Mouse (Mus musculus) R1 (cell line): ENCODE measurements at regions not wholly inside any gene's neighbourhood (a gene's known extent, or its start where the extent isn't known, plus 50 kb on each side); places are given as distances from the start of the nearest gene placed in this dataset.

Experiments used
- DNase-seq: peaks from one replicate; pipeline ENCODE4 v3.0.0-alpha.2; 2018; ENCODE audit warnings: low read depth, low spot score

DNA sequence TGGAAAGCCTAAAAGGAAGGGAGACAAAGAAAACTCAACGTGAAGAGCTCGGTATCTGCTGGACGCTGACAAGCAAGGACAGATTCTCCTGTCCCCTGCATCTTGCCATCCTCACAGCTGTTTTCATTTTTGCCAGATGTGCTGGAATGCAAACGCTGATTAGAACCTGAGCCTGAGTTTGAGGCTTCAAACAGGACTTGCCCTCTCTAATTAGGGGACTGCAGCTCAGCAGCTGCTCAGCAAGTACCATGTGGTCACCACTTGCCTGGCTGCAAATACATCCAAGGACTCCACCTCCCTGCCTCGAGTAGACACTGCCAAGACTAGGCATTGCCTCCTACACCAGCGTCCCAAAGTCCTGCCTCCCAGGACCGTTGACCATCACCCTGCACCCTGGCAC lies 140.7 kb downstream of the Cdc5l start:
- no peak for DNase-seq

DNA sequence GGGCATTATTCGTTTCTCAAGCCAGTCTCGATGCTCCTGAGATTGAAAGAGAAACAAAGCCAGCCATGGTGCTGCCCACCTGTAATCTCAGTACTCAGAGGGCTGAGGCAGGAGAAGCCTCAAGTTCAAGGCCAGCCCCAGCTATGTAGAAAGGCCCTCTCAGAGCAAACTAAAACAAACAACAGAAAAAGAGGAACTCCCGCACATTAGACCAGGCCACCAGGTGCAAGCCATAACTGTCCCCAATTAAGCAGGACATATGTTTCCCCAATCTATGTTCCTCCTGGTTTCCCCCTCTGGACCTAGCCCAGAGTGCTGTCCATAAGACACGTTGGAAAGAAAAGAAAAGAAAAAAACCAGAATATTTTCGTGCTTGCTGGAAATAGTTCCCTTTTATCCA lies 142.5 kb downstream of the Cdc5l start:
- no peak for DNase-seq

DNA sequence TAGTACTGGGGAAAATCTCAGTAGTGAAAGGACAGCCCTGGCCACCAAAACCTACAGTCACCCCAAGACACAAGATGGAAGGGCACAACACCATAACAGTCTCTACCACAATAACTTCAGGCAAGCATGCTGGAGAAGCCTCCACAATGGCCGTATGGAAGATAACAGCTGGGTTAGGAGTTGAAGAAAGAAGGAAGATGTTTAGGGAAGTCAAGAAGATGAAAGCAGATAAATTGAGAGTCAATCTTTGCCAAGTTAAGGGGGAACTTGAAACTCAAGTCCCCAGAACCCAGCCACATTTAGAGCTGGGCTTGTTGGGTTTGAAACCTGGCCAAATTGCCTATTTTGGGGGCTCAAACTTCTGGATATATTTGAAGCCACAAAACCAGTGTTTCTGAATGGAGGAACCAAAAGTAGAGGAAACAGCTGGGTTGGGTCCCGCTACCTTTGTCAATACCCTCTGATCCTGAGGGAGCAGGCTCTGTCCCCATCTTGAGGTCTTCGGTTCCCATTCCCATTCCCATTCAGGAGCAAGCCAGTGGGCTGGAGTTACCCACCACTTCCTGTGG lies 147.8 kb downstream of the Cdc5l start:
- DNase-seq: no peak

DNA sequence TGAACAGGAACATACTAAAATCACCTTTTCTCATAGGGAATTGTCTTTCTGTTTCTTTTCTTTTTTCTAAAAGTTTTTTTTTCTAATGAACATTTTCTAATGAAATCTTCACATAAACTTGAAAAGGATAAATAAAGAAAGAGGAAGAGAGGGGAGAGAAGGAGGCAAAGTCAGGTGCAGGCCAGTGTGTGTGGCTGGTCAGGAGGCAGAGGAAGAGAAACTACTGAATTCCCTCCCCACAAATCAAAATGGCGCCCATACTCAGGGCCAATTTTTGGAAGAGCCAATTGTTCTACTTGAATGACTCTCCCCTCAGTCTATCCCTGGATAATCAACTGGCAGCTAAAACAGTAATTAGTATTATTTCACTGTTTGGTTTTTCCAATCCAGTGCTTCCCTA lies 152.0 kb downstream of the Cdc5l start:
- no peak for DNase-seq

DNA sequence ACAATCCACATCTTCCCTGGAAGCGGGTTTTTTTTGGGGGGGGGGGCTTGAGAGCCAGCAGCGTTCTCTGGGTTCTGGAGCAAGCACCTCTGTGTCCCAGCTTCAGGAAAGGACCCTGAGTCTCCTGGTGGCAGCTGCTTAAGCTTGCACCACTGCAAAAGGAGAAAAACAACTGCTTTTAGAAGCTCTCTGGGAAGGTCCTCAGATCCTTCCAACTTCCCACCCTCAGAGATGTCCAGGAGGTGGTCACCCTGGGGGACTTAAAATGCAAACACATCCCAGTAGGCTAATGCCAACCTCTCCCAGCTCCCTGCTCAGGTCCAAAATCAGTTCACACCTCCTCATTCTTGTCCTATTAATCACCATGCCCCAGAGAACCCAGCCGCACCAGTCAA lies 153.7 kb downstream of the Cdc5l start:
- no peak for DNase-seq

DNA sequence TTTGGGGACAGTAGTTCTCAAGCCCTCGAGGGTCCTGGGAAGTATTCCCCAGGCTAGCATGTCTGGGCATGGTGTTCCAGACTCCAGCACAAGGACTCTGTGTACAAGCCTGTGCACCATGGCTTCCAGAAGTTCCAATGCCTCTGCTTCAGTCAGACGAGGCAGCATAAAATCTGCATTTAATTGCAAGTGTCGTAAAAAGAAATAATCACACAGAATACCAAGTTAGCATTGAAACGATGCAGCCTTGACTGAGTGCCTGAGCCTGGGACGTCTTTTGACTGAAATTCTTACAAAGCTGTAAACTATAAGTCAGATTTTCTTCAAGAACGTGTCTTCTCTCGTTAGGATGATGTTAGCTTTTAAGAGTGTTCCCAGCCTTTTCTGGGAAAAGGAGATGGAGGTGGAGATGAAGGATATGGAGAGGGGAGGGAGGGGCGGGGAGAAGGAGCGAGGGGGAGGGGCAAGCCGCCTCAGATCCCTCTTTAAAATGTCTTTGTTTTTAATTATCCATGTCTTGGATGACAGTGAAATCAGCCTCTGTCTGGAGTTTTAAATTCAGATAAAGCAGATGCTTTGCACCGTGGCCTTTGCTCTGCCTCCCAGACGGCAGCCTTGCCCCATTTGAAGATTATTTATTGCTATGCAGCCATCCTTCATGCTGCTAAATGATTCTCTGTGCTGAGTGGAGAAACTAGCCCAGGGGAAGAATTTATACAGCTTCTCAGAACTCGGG lies 154.3 kb downstream of the Cdc5l start:
- no peak for DNase-seq

DNA sequence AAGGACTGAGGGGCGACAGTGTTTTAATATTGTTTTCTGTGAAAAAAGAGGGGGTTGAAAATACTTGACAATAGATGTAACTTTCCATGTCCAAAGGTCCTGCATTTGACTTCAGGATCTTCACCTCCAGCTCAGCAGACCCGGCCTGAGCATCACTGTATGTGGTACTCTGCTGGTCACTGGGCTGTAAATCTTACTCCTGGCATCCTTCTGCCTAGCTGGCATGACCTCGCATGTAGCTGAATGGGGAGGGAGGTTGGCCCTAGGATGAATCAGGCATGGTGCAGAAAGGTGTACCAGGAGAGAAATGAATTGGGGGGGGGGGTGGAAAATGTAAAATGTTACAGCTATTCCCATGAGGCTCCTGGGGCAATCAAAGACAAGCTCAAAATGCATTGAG lies 156.0 kb downstream of the Cdc5l start:
- no peak for DNase-seq

DNA sequence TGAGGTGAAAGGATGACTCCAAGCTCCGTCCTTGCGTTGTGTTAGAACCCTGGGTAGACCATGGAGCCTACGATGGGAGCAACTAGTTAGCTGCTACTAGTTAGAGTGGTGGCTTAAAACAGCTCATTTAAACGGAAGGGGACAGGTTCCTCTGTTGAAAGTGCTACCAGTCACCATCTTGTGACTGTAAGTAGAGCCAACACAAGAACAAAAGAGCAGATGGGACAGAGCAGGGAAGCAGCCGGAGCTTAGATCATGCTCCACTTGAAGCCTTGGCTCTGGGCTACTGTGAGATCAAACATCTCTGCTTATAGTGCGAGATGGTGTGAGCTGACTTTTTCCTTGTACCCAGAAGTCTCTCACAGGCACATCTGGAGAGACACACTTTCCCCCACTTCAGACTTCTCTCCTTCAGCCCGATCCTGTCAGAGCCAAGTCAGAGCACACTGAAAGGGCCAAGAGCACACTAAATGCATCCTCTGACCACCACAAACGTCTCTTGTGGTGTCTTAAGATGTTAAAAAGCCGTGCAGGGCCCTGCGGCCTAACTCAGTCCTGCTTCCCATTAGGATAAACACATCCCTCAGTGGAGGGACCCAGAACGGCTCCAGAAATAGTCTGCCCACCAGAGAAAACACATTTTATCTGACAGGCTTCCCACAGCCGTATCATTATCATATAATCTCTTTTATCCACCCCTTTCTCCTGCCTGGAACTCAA lies 156.7 kb downstream of the Cdc5l start:
- DNase-seq: no peak

DNA sequence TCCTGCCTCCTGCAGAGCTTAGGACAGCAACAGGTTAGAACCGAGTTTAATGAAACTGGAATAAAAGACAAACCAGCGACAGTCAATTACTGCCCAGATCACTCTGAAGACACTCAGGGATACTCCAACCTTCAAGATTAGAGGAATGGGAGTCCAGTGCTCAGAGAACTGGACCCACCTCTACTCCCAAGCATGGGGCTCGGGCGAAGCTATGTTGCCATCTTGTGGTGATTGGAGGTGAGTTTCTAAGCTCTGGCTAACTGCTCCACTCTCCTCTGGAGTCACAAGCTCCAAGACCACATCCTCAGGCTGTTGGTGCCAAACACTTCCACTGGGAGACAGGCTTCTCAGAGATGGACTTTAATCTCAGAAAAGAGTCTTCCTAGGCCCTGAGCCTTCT lies 158.6 kb downstream of the Cdc5l start:
- DNase-seq: no peak

DNA sequence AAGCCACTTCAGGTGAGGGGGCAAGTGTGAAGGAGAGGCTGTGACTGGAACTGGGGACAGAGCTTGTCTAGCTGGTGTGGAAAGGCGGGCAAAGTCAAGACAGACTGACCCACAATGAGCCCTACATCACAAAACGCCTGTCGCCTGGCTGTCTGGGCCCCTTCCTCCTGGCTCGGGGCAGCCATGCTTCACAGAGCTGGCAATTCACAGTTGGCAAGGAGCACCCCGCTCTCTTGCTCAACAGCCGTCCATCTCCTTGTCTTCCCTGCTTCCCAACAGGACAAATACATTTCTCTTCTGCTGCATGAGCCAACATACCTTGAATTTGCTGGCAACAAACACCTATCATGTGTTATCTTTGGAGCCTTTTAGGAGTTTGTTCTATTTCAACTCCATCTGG lies 166.8 kb downstream of the Cdc5l start:
- DNase-seq: no peak

DNA sequence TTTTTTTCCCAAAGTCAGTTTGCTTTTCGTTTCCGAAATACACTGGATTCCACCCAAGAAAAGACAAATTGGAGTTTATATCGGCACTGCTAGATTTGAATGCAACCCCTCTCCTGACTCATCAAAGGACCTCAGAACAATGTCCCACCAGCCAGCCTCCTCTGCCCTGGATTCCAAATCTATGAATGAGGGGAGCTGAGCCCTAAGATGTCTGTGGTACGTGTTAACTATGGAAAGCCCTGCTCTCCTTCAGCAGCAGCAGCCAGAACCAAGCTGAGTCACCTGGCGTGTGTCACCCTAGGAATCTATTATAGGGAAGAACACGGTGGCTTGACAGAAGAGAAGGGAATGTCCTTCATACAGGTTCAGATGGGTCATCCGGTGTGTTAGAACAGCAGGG lies 167.9 kb downstream of the Cdc5l start:
- no peak for DNase-seq

DNA sequence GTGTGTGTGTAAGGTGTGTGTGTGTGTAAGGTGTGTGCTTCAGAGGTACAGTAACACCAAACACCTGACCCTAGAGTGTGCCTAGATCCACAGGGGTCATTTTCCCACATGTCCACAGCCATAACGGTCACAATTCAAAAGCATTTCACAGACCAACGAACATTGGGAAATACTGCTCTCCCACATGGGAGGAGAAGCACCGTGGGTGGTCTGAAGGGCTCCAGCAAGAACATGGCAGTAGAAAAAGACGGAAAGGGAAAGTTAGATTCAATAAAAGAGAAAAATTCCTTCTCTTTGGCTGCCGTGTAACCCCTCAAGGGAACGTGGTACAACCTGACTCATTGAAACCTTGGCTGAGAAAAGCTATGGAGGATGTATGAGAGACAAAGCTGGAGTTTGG lies 169.1 kb downstream of the Cdc5l start:
- DNase-seq: no peak

DNA sequence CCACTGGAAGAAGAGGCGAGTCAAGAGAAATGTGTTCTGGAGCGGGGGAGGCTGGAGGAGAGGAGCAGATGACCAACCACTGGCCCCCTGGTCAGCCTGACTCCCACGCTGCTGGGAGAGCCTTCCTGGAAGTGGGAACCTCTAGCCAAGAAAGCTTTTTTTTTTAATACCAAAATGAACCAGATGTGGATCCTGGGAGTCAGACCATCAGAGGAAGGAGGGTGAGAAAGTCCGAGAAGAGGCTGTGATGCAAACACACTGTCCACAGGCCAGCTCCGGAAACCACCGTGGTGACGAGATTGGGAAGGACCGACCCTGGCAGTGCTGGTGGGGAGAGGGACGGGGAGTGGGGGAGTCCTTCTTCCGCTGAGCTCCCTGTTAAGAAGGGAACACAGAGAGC lies 173.1 kb downstream of the Cdc5l start:
- no peak for DNase-seq

DNA sequence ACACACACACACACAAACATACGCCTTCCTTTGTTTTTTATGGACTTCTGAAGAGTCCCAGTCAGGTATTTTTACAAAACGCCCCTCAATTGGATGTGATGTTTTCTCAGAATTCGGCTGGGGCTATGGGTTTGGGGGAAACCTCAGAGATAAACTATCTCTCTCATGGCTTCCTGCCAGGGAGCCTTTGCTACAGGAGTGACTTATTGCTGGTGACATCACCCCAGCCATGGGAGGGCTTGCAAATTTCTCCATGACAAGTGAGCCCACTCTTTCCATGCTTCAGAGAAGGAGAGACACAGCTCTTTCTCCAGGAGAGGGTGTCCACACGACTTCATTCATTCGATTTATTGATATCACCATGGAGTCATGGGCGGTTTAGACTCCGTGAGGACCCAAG lies 175.5 kb downstream of the Cdc5l start:
- no peak for DNase-seq

DNA sequence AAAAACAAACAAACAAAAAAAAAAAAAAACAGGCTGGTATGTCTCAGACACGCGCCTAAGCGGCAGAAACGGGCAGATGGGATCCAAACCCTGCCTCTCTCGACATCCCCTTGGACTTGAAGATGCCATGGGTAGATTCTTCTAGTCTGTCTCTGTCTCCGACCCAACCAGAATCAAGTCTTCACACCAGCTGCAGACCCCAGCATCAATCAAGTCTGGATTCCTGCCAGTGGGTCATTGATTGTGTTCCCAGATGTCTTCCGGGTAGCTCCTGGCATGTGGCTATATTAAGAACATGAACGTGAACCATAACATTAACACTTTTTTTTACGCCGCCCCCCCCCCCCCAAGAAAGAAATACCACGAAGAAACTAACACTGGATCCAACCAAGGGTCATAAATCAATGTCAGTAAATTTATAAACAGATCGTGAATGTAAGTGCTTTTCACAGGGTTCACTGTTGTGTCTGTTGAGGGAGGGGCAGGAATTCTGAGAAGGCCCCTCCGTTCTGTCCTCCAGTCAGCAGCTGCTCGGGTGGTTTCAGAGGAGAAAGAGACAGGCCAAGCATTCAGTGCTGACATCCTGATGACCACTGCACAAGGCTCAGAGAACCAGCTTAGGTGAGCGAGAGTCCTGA lies 180.8 kb downstream of the Cdc5l start:
- DNase-seq: no peak

DNA sequence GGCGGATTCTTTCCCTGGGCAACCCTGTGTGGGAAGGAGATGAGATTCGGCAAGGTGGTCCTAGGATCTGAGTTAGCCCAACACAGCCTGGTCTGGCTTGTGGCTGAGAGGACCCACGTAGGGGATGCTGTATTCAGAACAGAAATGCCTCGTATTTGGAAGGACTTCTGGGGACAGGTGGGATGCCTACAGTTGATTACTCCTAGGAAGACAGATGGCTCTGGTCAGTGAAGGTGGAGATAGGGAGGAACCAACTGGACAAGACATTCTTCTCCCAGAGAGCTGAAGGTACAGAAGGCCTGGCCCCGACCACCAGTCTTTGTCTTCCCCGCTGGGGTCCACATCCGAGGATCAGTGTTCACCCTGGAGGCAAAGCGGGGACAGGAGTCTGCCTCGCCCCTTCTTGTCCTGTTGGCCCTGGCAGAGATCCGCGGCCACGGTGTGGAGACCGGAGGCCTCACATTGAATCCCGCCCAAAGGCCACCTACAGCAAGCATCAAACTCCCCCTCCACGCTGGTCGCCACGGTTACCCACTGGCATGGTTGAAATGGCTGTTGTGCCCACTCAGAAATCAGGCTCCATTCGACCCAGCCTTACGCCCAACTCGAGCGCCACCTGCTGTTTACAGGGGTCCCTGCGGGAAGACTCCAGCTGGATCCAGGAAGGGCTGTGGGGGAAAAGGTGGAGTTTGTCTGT lies 182.4 kb downstream of the Cdc5l start:
- peak; percentile 61 for DNase-seq

DNA sequence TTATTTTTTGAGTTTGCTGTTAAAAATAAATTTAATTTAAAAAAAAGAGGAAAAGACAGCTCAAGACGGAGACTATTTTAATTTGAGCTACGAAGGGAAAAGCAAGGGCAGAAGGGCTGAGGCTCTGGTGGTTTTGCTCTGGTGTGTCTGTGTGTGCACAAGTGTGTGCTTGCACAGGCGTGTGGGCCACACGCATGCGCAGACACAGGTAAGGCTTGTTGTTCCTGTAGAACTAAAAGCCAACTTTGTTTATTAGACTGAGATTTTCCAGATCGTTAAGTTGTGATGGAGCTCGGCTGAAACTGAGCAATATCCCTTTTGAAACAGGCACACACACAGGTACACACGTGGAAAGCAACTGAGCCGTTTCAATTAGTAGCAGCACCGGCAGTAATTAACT lies 183.1 kb downstream of the Cdc5l start:
- DNase-seq: no peak

DNA sequence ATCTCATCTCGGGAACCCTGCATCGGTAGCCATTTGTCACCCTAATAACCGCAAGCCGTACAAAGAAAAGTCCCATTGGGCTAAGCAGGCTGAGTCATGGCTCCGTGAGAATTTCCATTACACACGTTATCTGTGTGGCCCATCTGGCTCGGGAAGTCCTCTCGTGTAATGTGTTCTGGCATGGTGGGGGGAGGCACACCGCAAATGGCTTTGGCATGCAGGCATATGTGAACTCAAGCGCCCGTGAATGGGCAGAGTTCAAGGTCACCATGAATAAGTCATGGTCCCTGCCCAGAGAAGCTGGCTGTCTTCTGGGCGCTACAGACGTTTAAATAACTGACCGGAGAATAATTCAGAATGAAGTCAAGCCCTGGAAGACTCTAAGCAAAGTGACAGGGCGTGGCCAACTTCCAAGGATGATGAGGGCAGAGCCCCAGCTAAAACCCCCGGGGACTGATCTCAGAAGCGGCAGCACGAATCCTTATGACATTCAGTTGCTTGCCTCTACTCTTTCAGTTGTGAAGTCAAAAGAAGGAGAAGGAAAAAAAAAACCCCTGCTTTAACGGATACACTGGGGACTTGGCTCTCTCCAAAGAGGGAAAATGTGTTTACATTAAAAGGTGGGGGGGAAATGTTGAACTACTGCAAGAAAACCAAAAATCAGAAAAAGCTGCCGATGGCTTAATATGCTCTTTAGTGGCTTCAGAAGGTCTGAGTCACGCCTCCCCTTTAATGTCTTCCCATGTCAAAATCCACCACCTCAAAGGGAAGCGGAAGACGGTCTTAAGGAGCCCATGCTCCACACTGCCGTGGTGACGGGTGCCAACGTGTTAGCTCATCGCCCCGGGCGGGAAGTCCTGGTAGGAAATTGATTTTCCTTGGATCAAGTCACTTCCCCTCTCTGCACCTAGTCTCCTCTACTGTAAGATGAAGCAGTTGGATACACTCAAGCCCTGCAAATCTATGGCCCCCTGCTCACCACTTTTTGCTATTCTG lies 186.1 kb downstream of the Cdc5l start:
- DNase-seq: no peak

DNA sequence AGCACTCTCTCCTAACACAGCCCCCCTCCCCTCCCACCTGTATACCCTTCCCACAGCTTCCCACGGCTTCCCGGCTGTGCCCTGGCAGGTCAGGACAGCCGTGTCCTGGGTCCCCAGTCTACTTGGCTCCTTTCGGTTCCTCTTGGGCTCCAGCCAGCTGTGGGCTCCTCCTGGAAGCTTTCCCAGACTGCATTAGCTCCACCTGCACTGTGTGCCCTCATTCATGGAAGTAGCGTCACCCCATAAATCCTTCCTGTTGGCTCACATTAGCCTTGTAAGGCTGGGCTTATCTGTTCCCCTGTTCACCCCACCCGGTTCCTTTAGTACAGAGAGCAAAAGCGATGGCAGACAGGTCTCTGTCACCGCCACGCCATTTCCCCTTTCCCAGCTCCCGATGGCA lies 188.7 kb downstream of the Cdc5l start:
- no peak for DNase-seq

DNA sequence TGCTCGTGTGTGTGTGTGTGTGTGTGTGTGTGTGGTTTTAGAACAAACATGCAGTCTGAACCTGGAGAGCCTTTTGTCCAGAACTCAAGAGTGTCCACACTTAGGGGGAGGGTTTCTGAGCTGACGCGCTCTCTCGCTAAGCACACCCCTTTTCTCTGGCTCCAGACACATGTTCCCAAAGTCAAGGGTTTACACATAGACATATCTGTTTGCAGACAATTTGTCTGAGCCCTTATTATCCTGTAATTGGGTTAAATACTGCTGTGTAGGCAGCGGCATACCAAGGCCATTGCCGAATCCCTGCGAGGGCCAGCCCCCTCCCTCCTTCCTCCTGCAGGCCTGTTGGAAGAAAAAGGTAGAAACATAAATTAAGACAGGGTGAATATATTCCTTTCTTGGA lies 190.4 kb downstream of the Cdc5l start:
- DNase-seq: no peak

DNA sequence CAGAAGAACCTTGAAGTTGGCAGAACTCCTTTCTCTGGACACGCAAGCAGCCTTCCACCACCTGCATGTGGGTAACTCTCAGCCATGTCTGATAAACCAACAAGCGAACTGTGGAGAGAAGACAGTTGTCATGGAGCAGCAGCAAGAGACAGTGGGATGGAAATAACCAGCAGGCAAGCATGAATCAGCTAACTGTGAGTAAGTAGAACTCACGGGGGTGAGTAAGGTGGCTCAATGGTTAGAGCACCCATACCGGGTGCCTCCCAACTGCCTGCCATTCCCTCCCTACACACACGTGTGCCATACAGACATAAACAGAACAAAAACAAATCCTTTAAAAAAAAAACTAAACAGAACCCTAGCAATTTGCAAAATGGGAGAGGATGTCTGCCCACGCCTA lies 191.5 kb downstream of the Cdc5l start:
- no peak for DNase-seq
